Mouse (Mus musculus): Measurements from ENCODE around the gene Bbx. TPM values are rescaled to one million over a fixed set of nuclear protein-coding genes. Genes with fewer than 3 reads are reported as not detected.

Bbx gene
- polyA plus RNA-seq, 1 experiment = 0.89 TPM

DNA sequence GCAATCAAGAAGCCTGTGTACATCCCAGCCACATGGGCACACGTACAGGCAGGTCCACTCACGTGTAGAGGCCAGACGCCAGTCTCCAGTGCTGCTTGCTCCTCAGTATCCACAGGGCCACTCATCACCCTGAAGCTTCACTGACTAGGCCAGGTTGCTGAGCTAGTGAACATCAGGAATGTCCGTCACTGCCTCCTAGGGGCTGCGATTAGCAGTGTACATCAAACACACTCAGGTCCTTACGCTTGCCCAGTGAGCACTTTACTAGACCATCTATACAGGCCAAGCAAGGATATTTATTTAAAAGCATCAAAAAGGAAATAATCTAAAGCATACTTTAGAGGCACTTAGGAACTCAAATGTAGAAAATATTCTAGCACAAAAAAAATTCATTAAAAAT lies 107.9 kb downstream of the Bbx start:
- Histone ChIP-seq H3K9me3 (no peaks in the 10 kb centered on the region), H3K4me3 (replicated peaks) (peak overlapping the region; percentile 14), H3K27me3 (replicated peaks) (no peaks in the 10 kb centered on the region), H3K36me3 (replicated peaks; ENCODE audit: low read length) (peaks cover 6% of the 10 kb centered on the region), H3K4me1 (peaks cover 10% of the 10 kb centered on the region)
- TF ChIP-seq GATA1 (IDR thresholded peaks at IDR 0.05; ENCODE audit: borderline replicate concordance, low read length) (no peak), FLI1 (IDR thresholded peaks at IDR 0.05; ENCODE audit: low read length) (no peak)

DNA sequence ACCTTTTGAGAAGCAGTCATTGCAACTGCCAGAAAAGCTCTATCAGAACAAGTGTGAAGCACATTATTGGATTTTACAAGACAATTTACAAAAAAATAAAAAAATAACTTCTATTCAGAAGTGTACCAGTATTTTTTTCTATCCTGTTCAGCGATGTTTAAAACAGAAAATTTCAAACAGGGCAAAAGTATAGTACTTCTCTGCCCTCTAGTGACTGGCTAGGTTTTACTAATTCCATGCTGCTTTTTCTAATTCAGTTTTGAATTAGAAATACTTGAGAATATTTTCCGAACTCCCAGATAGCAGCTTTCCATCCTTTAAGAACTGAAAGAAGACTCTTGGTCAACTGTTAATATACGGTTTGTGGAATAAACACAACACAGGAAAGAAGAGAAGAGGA lies 110.8 kb downstream of the Bbx start:
- TF ChIP-seq FLI1 (IDR thresholded peaks at IDR 0.05; ENCODE audit: low read length) = no peak
- no peak for TF ChIP-seq GATA1 (IDR thresholded peaks at IDR 0.05; ENCODE audit: borderline replicate concordance, low read length)
- Histone ChIP-seq H3K36me3 (replicated peaks; ENCODE audit: low read length) (peaks cover 3% of the 10 kb centered on the region), H3K4me1 (peaks cover 8% of the 10 kb centered on the region), H3K4me3 (replicated peaks) (no peak overlapping the region), H3K27me3 (replicated peaks) (no peaks in the 10 kb centered on the region), H3K9me3 (no peaks in the 10 kb centered on the region)

DNA sequence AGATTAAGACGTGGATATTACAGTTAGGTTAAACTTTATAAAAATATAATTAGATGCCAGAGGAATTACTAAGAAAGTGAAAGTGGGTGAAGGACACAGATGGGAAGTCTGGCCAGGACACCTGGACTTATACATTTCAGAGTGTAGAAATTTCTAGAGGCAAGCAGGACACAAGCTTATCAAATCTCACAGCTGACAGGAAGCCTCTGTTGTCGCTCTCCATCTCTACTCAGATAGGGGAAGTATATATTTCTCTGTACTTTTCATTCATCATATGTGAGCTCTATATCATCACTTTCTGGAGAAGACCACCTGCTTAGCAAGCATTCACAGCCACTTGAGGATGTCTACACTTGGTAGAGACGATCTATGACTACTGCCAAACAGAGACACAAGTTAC lies 113.9 kb downstream of the Bbx start:
- Histone ChIP-seq H3K36me3 (replicated peaks; ENCODE audit: low read length) (no peaks in the 10 kb centered on the region), H3K4me3 (replicated peaks) (no peak overlapping the region)
- TF ChIP-seq FLI1 (IDR thresholded peaks at IDR 0.05; ENCODE audit: low read length) = no peak

DNA sequence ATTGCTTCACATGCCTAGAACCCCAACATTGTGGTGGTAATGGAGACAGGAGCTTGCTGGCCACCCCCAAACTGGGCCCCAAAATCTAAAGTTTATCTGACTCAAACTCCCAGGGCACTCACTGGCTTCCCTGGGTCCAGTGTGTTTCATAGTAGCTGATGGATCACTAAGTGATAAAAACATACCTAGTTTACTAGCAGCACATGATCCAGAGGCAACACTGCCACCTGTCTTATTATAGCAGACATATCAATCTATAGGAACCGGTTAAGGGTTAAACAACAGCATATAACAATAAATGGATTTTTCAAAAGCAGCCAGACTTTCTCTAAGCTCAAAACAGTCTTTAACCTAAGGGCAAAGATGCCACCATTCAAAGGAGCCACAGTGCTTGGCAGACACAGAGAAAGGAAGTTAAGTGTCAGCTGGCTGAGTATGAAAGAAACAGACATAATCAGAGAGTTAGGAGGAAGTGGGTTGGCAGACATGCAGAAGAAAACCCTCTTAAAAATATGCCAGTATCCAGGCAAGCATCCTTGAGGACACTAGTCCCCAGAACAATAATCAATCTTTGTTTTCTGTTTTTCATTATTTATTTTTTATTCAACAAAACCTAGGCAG lies 116.7 kb downstream of the Bbx start:
- Histone ChIP-seq H3K27me3 (replicated peaks) (no peaks in the 10 kb centered on the region), H3K4me1 (peaks cover 14% of the 10 kb centered on the region)
- TF ChIP-seq FLI1 (IDR thresholded peaks at IDR 0.05; ENCODE audit: low read length) (no peak), GATA1 (IDR thresholded peaks at IDR 0.05; ENCODE audit: borderline replicate concordance, low read length) (no peak)

More for the DNA sequence above, 113.9 kb downstream of the Bbx start:
- Histone ChIP-seq H3K27me3 (replicated peaks) (no peaks in the 10 kb centered on the region), H3K4me1 (peaks cover 18% of the 10 kb centered on the region), H3K9me3 (no peaks in the 10 kb centered on the region)

DNA sequence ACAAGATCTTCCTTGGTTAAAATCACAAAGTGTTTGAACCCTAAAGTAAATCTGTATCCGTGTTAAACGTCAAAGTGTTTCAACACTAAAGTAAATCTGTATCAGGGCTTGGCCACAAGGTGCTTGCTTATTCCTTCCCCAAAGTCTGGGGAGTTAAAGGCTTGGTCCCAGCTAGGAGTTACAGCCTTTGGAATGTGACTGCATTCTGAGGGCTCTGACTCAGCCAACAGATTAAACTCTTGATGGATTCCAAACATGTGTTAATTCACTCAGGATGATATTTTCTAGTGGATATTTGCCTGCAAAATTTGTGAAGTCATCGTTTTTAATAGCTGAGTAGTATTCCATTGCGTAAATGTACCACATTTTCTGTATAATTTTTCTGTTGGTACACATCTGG lies 120.6 kb downstream of the Bbx start:
- no peaks in the 10 kb centered on the region for H3K27me3 ChIP-seq (replicated peaks)
- H3K4me3 ChIP-seq (replicated peaks) = no peak overlapping the region
- TF ChIP-seq GATA1 (IDR thresholded peaks at IDR 0.05; ENCODE audit: borderline replicate concordance, low read length) (no peak), FLI1 (IDR thresholded peaks at IDR 0.05; ENCODE audit: low read length) (no peak)
- no peaks in the 10 kb centered on the region for H3K9me3 ChIP-seq
- peaks cover 11% of the 10 kb centered on the region for H3K36me3 ChIP-seq (replicated peaks; ENCODE audit: low read length)
- peaks cover 15% of the 10 kb centered on the region for H3K4me1 ChIP-seq

More for the DNA sequence above, 116.7 kb downstream of the Bbx start:
- Histone ChIP-seq H3K36me3 (replicated peaks; ENCODE audit: low read length) (peaks cover 8% of the 10 kb centered on the region), H3K4me3 (replicated peaks) (no peak overlapping the region), H3K9me3 (no peaks in the 10 kb centered on the region)

DNA sequence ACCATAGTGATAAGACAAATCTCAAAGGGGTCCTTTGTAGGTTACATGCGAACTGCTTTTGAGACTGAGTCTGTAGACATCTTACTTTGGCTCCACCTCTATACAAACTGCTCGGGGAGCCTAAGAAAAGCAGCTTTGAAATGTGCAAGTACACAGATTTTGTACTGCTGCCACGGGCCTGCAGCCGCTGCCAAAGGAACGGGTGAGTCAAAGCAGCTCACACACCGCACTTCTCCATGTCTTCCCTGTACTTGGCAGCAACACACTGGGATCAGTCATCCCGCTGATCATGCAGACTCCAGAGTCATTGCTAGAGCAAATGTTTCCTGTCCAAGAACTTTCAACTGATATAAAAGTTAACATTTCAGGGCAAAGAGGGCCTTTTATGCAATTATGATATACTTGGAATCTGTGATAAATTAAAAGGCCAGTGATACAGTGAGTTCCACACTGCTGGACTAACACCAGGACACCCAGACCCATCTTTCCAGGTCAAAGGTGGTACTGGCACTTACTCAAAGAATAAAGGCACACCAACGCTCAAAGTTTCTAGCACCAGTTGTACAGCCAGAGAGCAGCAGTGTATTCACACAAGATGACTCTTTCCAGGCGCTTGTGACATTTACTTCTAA lies 122.7 kb downstream of the Bbx start:
- TF ChIP-seq GATA1 (IDR thresholded peaks at IDR 0.05; ENCODE audit: borderline replicate concordance, low read length) (no peak), FLI1 (IDR thresholded peaks at IDR 0.05; ENCODE audit: low read length) (no peak)
- H3K27me3 ChIP-seq (replicated peaks) = no peaks in the 10 kb centered on the region
- peaks cover 13% of the 10 kb centered on the region for H3K4me1 ChIP-seq
- no peak overlapping the region for H3K4me3 ChIP-seq (replicated peaks)
- no peaks in the 10 kb centered on the region for H3K9me3 ChIP-seq
- peaks cover 11% of the 10 kb centered on the region for H3K36me3 ChIP-seq (replicated peaks; ENCODE audit: low read length)

DNA sequence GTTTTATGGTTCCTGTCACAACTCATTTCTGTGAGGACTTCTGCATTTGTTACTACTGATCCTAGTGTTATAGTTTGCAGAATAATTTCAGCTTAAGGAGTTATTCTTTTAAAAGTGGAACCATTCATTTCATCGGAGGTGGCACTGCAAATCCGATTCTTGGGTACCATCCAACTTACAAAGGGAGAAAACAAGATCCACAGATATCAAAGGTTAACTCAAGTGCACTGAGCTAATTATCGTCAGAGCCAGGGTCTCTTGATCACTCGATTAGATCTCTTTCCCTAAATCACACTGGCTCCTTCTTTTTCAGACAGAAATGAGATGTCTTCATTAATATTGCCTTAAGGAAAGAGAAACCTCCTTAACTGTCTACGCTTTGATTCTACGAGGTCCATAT lies 123.9 kb downstream of the Bbx start:
- Histone ChIP-seq H3K36me3 (replicated peaks; ENCODE audit: low read length) (peaks cover 11% of the 10 kb centered on the region), H3K9me3 (no peaks in the 10 kb centered on the region), H3K4me1 (peaks cover 13% of the 10 kb centered on the region), H3K27me3 (replicated peaks) (no peaks in the 10 kb centered on the region), H3K4me3 (replicated peaks) (no peak overlapping the region)
- no peak for TF ChIP-seq FLI1 (IDR thresholded peaks at IDR 0.05; ENCODE audit: low read length)

DNA sequence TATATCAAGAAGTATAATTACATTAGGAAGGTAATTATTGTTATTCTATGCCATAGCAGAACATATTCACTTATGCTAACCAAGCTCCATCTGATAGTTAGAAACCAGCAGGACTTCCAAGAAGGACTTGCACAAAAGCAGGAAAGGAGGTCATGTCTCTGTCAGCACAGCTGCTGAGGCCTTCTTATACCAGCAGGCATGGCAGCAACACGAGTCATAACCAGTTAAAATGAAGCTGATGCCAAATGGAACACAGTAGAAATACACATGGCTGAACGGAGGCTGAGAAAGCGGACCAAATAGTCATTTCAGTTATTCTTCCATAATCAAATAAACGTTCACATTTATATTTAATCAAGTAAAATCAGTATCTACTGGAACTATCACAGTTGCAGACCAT lies 125.0 kb downstream of the Bbx start:
- Histone ChIP-seq H3K4me1 (peaks cover 18% of the 10 kb centered on the region), H3K36me3 (replicated peaks; ENCODE audit: low read length) (peaks cover 8% of the 10 kb centered on the region), H3K9me3 (no peaks in the 10 kb centered on the region), H3K27me3 (replicated peaks) (no peaks in the 10 kb centered on the region), H3K4me3 (replicated peaks) (no peak overlapping the region)
- no peak for TF ChIP-seq GATA1 (IDR thresholded peaks at IDR 0.05; ENCODE audit: borderline replicate concordance, low read length)
- no peak for TF ChIP-seq FLI1 (IDR thresholded peaks at IDR 0.05; ENCODE audit: low read length)

DNA sequence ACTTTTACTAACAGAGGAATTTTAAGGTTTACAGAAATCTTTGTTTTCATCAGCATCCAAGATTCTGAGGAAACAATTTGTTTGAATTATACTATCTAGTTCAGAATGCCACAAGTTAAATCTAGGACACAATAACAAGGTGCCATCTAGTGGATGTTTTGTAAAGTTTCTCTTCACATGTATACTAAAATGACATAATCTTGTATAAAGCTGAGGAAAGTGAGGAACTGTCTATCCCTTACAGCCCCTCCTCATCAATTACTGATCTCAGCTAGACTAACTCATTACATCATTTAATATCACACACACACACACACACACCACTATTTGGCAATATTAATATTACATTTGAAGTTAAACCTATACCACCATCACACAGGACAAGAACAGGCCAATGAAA lies 125.5 kb downstream of the Bbx start:
- H3K27me3 ChIP-seq (replicated peaks) = no peaks in the 10 kb centered on the region
- no peaks in the 10 kb centered on the region for H3K9me3 ChIP-seq
- H3K4me3 ChIP-seq (replicated peaks) = no peak overlapping the region
- peaks cover 18% of the 10 kb centered on the region for H3K4me1 ChIP-seq
- H3K36me3 ChIP-seq (replicated peaks; ENCODE audit: low read length) = peaks cover 6% of the 10 kb centered on the region
- TF ChIP-seq GATA1 (IDR thresholded peaks at IDR 0.05; ENCODE audit: borderline replicate concordance, low read length) (no peak), FLI1 (IDR thresholded peaks at IDR 0.05; ENCODE audit: low read length) (no peak)

DNA sequence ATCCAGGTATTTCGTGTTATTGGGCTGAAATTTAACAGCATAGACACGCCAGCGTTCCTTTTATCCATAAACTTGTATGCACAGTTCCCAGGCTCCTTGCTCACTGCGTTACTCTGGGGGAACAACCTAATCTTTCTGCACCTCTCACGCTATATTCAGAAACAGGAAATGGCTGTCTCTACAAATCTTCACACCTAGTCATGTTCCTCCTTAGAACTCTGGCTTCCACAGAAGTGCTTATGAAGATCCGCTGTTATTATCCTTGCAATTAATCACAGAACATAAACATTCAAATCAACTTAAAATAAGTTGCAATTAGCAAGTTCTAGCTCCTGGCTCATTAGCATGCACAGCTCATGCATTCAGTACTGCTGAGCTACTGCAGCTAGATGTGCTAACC lies 127.0 kb downstream of the Bbx start:
- Histone ChIP-seq H3K4me1 (peaks cover 18% of the 10 kb centered on the region), H3K9me3 (no peaks in the 10 kb centered on the region), H3K36me3 (replicated peaks; ENCODE audit: low read length) (peaks cover 3% of the 10 kb centered on the region), H3K27me3 (replicated peaks) (no peaks in the 10 kb centered on the region), H3K4me3 (replicated peaks) (no peak overlapping the region)
- TF ChIP-seq FLI1 (IDR thresholded peaks at IDR 0.05; ENCODE audit: low read length) (no peak), GATA1 (IDR thresholded peaks at IDR 0.05; ENCODE audit: borderline replicate concordance, low read length) (no peak)
